Mouse (Mus musculus): Measurements from ENCODE around the gene N4bp1. TPM values are rescaled to one million over a fixed set of nuclear protein-coding genes. Genes with fewer than 3 reads are reported as not detected.

Gene N4bp1
- polyA plus RNA-seq, 1 experiment from 2014 or later = 2.3 TPM

GRCm38 (mm10) chr8:86903104-86903503 lies 18.0 kb upstream of the N4bp1 start:
- WGBS (ENCODE audit: insufficient replicate concordance) = 7% methylated on average over 10 of the region's 10 CpGs
- Histone ChIP-seq H3K9ac (replicated peaks) (no peak overlapping the region), H3K27me3 (ENCODE audit: insufficient read depth, low read length) (no peaks in the 10 kb centered on the region), H3K9me3 (ENCODE audit: low read length) (0 out of 2 replicates have a peak, but pooled peaks cover 3% of the 10 kb centered on the region), H3K4me1 (ENCODE audit: insufficient read depth) (peaks cover 9% of the 10 kb centered on the region), H3K4me3 (ENCODE audit: low read depth, low read length) (no peak overlapping the region), H3K4me2 (ENCODE audit: low read depth, low read length) (no peak overlapping the region), H3K27ac (ENCODE audit: low read depth) (no peak overlapping the region), H3K36me3 (replicated peaks; ENCODE audit: insufficient read depth, low read length) (no peaks in the 10 kb centered on the region)
- TF ChIP-seq CTCF (IDR thresholded peaks at IDR 0.05; ENCODE audit: low read depth) = peak; percentile 98
- TF ChIP-seq EP300 (IDR thresholded peaks at IDR 0.05; ENCODE audit: low read depth) = no peak
- DNase-seq = peak; percentile 86
- ATAC-seq = peak; percentile 45; the same call in 1 of the 2 replicates

GRCm38 (mm10) chr8:86902656-86903055 lies 17.6 kb upstream of the N4bp1 start:
- Histone ChIP-seq H3K27ac (ENCODE audit: low read depth) (no peak overlapping the region), H3K4me1 (ENCODE audit: insufficient read depth) (peaks cover 9% of the 10 kb centered on the region), H3K27me3 (ENCODE audit: insufficient read depth, low read length) (no peaks in the 10 kb centered on the region), H3K4me2 (ENCODE audit: low read depth, low read length) (no peak overlapping the region), H3K9me3 (ENCODE audit: low read length) (0 out of 2 replicates have a peak, but pooled peaks cover 3% of the 10 kb centered on the region), H3K9ac (replicated peaks) (no peak overlapping the region), H3K36me3 (replicated peaks; ENCODE audit: insufficient read depth, low read length) (no peaks in the 10 kb centered on the region), H3K4me3 (ENCODE audit: low read depth, low read length) (no peak overlapping the region)
- no peak for TF ChIP-seq CTCF (IDR thresholded peaks at IDR 0.05; ENCODE audit: low read depth)
- TF ChIP-seq EP300 (IDR thresholded peaks at IDR 0.05; ENCODE audit: low read depth) = no peak
- no peak for DNase-seq
- WGBS (ENCODE audit: insufficient replicate concordance) = 72% methylated on average over 8 of the region's 8 CpGs
- ATAC-seq = no peak

- DNase-seq (peak; percentile 24), ATAC-seq (peak; percentile 35; the same call in 1 of the 2 replicates)
- peaks cover 9% of the 10 kb centered on the region for H3K4me1 ChIP-seq (ENCODE audit: insufficient read depth)
- no peak overlapping the region for H3K9ac ChIP-seq (replicated peaks)
- 30% methylated on average over 5 of the region's 5 CpGs for WGBS (ENCODE audit: insufficient replicate concordance)
- no peak overlapping the region for H3K27ac ChIP-seq (ENCODE audit: low read depth)
- no peak overlapping the region for H3K4me3 ChIP-seq (ENCODE audit: low read depth, low read length)
- no peaks in the 10 kb centered on the region for H3K36me3 ChIP-seq (replicated peaks; ENCODE audit: insufficient read depth, low read length)
- H3K4me2 ChIP-seq (ENCODE audit: low read depth, low read length) = no peak overlapping the region
- H3K27me3 ChIP-seq (ENCODE audit: insufficient read depth, low read length) = no peaks in the 10 kb centered on the region
- 0 out of 2 replicates have a peak, but pooled peaks have one; percentile 30 for TF ChIP-seq EP300 (IDR thresholded peaks at IDR 0.05; ENCODE audit: low read depth)
- no peak for TF ChIP-seq CTCF (IDR thresholded peaks at IDR 0.05; ENCODE audit: low read depth)
- 0 out of 2 replicates have a peak, but pooled peaks cover 1% of the 10 kb centered on the region for H3K9me3 ChIP-seq (ENCODE audit: low read length)
Measured at GRCm38 (mm10) chr8:86901972-86902371, 16.9 kb upstream of the N4bp1 start.

GRCm38 (mm10) chr8:86897726-86898419 lies 12.8 kb upstream of the N4bp1 start:
- TF ChIP-seq CTCF (IDR thresholded peaks at IDR 0.05; ENCODE audit: low read depth) (no peak), EP300 (IDR thresholded peaks at IDR 0.05; ENCODE audit: low read depth) (no peak)
- H3K4me1 ChIP-seq (ENCODE audit: insufficient read depth) = peaks cover 9% of the 10 kb centered on the region
- H3K4me3 ChIP-seq (ENCODE audit: low read depth, low read length) = no peak overlapping the region
- 40% methylated on average over 7 of the region's 7 CpGs for WGBS (ENCODE audit: insufficient replicate concordance)
- DNase-seq (no peak), ATAC-seq (peak; percentile 36)
- no peaks in the 10 kb centered on the region for H3K36me3 ChIP-seq (replicated peaks; ENCODE audit: insufficient read depth, low read length)
- H3K27ac ChIP-seq (ENCODE audit: low read depth) = no peak overlapping the region
- H3K27me3 ChIP-seq (ENCODE audit: insufficient read depth, low read length) = no peaks in the 10 kb centered on the region
- H3K9me3 ChIP-seq (ENCODE audit: low read length) = no peaks in the 10 kb centered on the region
- H3K4me2 ChIP-seq (ENCODE audit: low read depth, low read length) = no peak overlapping the region
- H3K9ac ChIP-seq (replicated peaks) = no peak overlapping the region

GRCm38 (mm10) chr8:86895390-86895789 lies 10.3 kb upstream of the N4bp1 start:
- Histone ChIP-seq H3K4me3 (ENCODE audit: low read depth, low read length) (no peak overlapping the region), H3K36me3 (replicated peaks; ENCODE audit: insufficient read depth, low read length) (no peaks in the 10 kb centered on the region), H3K4me2 (ENCODE audit: low read depth, low read length) (no peak overlapping the region), H3K27ac (ENCODE audit: low read depth) (no peak overlapping the region), H3K4me1 (ENCODE audit: insufficient read depth) (no peaks in the 10 kb centered on the region), H3K9me3 (ENCODE audit: low read length) (no peaks in the 10 kb centered on the region), H3K27me3 (ENCODE audit: insufficient read depth, low read length) (no peaks in the 10 kb centered on the region), H3K9ac (replicated peaks) (no peak overlapping the region)
- ATAC-seq = no peak
- TF ChIP-seq EP300 (IDR thresholded peaks at IDR 0.05; ENCODE audit: low read depth) (no peak), CTCF (IDR thresholded peaks at IDR 0.05; ENCODE audit: low read depth) (no peak)
- no peak for DNase-seq
- 86% methylated on average over 4 of the region's 4 CpGs for WGBS (ENCODE audit: insufficient replicate concordance)

- Histone ChIP-seq H3K4me2 (ENCODE audit: low read depth, low read length) (no peak overlapping the region), H3K4me3 (ENCODE audit: low read depth, low read length) (no peak overlapping the region), H3K36me3 (replicated peaks; ENCODE audit: insufficient read depth, low read length) (no peaks in the 10 kb centered on the region), H3K27me3 (ENCODE audit: insufficient read depth, low read length) (no peaks in the 10 kb centered on the region), H3K9me3 (ENCODE audit: low read length) (no peaks in the 10 kb centered on the region), H3K4me1 (ENCODE audit: insufficient read depth) (no peaks in the 10 kb centered on the region), H3K9ac (replicated peaks) (no peak overlapping the region), H3K27ac (ENCODE audit: low read depth) (no peak overlapping the region)
- TF ChIP-seq EP300 (IDR thresholded peaks at IDR 0.05; ENCODE audit: low read depth) (no peak), CTCF (IDR thresholded peaks at IDR 0.05; ENCODE audit: low read depth) (no peak)
- DNase-seq = no peak
- ATAC-seq = no peak
- WGBS (ENCODE audit: insufficient replicate concordance) = 68% methylated on average over 6 of the region's 6 CpGs
Measured at GRCm38 (mm10) chr8:86894194-86894761, 9.2 kb upstream of the N4bp1 start.
